Mouse (Mus musculus): Measurements from ENCODE around the gene Pgghg. TPM values are rescaled to one million over a fixed set of nuclear protein-coding genes. Genes with fewer than 3 reads are reported as not detected.
A peak's percentile ranks its signal among the peaks of the same experiment; 100 is the strongest.
"Not testable (repeated sequence)": the region's sequence is repeated elsewhere in the genome, so short reads cannot be mapped to it uniquely, and the experiment has no call there.

Pgghg gene
- total RNA-seq, 2 experiments from 2014 or later = 3.3 to 5.8 TPM

DNA sequence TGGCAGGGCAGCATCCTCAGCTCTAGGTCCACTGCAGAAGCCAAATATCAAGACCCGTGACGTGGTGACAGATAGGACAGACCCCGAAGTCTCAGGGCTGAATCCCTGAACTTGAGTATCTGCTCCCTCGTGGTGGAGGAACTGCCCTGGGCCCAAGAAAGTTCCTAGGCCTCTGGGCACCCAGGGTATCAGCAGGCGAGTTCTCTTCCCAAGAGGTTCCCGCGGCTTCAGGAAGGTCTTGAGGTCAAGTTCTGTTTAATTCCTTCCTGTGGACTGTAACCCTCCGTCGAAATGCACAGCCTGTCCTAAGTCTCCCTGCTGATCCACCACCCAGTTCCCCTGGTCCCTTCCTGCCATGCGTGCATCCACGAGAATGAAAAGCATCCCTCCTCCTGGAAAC, 11.9 kb downstream of the Pgghg start:
- intact Hi-C loops (cut with DNase I) = no loop called here
- DNase-seq (ENCODE audit: low spot score in 2 of 2) = no peak

DNA sequence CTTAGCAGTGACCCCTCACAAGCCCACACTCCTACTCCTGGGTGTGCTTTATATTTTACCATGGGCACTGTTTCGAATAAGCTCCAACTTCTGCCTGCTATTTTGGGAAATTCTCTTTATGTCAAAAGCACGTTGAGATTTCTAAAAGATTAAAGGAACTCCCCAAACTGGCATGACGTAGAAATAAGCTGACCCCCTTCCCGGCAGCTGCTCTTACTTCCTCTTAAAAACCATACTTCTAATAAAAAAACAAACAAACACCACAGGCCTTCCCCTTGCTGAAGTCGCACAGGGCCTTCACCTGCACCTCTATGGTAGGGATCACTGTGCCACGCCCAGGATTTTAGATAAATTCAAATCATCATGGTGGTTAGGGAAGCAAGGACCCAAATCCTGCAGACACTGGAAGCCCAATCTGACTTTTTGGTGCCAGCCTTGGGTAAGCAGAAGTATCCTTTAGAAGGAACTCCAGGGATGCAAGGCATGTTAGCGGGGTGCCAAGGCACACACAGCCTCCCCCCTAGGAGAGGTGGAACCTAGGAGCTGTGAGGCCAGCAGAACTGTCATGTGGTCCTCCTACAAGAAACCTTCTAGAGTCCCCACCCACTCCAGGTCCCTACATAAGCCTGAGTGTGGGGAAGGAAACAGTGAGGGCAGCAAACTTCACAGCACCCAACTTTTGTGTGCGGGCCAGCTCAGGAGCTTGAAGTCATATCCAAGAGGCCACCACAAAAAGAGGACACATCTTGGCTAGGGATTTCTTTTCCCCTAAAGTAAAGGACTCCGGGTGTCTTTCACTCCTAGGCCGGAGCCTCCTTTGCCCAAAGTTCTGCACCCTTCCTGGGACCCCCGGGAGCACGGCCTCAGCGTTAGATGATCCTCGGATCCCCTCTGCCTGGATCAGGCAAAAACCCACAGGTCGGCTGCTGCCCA, 12.9 kb downstream of the Pgghg start:
- intact Hi-C loops (cut with DNase I) = no loop called here

DNA sequence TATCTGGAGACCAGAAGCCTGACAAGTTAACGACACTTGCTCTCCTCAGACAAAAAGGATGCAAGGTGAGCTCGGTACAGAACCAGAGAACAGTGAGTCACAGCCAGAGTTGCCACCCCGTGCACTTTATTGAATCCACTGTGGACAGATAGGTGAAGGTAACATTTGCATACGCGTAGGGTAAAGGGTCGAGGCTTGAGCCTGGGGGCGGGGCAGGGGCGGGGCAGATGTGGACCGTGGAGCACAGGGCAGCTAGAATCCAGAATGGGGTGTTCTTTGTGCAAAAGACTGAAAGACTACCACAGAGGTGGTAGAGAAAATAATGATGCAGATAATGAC, 13.5 kb downstream of the Pgghg start:
- no peak for DNase-seq (ENCODE audit: low spot score in 2 of 2)
- intact Hi-C loops (cut with DNase I) = no loop called here

More for the DNA sequence above, 12.9 kb downstream of the Pgghg start:
- no peak for DNase-seq (ENCODE audit: low spot score in 2 of 2)

DNA sequence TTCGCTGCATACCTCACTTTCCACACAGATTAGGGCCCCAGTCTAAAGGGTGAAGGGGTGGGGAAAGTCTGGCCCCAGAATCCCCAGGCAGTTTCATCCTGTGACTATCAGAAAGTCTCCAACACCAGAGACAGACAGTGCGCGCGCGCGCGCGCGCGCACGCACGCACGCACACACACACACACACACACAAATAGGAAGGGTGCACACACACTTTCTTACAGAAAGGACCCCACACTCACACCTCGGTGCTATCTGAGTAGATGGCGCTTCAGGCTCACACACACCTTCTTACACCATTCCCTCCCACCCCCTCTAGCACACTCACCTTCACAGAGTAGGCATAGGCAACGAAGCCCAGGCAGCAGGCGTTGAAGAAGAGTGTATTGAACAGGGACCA, 14.2 kb downstream of the Pgghg start:
- no peak for DNase-seq (ENCODE audit: low spot score in 2 of 2)
- intact Hi-C loops (cut with DNase I) = no loop called here

DNA sequence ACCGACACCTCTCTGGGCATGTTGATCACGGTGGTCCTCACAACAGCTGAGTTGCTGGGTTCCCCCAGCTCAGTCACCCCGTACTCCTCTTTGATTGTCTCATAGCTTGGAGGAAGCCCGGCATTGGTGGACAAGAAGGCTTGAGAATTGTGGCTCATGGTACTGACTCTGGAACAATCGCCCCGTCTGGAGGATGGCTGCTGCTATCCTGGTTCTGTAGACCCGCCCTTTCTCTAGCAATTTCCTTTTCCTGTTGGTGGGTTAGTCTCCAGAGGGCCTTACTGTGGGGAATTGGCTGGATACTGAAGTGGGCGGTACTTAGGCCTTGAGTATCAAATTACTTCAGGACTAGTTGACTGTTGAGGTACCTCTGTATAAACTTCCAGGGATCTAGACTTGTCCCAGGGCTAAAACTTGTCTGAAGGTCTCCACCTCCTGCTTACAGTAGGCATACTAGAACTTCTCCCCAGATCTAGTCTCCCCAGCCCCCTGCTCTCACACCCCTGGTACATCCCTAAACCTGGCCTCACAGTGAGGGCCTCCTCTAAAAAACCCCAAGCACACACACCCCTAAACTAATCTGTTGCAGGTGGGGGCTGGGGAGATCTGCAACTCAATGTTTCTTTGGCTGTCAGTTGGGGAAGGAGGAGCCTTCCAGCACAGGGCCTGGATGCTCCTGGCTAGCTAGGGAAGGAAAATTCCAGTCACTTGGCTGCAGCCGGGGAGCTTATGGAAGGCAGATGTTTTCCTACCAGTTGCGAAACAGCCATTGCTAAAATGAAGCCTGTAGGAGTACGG, 14.8 kb downstream of the Pgghg start, which contains the start of the genes Gm45717 and Ifitm2:
Gene Gm45717, minus strand, starts transcription at position 180 of the 798 bp plus-strand sequence.
Gene Ifitm2, minus strand, starts transcription at position 230 of the 798 bp plus-strand sequence.
- intact Hi-C loops (cut with DNase I) = no loop called here
- DNase-seq (ENCODE audit: low spot score in 2 of 2) = peak; percentile 50 to 57

DNA sequence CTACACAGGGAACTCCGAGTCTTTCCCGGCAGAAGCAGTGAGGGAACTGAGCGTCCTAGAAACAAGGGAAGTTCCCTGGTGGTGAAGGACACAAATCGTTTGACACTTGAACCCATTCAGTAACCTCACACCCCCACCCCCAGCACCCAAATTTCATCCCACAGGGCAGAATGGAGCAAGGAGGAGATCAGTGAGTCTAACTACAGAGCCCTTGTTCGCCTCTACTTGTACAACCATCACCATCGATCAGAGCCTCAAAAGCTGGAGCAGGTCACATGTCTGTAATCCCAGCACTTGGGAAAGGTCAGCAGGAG, 15.3 kb downstream of the Pgghg start:
- intact Hi-C loops (cut with DNase I) = no loop called here

DNA sequence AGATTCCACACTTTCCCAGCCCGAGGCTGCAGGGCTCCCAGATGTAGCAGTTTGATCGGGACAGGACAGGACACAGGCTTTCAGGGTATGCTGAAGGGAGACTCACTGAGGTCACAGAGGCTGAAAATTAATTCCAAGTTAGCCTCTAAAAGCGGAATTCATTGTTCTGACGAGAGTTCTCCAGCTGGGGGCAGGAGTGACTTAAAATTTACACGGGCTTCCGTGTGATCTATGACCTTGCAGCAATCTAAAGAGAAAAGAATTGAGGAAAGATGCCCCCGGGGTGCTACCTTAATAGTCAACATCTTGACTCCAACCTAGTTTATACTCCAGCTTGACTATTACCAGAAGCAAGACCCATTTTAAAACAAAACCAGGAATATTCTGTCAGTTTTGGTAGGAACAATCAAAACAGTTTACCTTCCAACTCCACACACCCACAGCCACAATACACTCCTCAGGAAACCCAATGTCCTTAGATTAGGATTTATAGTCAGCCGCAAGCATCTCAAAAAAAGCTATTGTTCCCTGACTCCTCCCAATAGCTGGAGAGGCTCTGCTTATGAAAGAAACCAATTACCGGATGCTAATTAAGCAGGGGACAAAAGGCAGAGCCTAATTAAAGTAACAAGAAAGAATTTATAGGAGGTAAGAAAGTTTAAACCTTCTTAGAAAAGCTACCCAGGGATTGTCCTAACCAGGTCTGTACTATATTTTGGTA, 18.1 kb downstream of the Pgghg start:
- intact Hi-C loops (cut with DNase I) = loop anchor here (1.0 kb wide), 1 partner anchor 89 kb away; no protein-coding TSS in a partner anchor

More for the DNA sequence above, 15.3 kb downstream of the Pgghg start:
- DNase-seq (ENCODE audit: low spot score in 2 of 2) = no peak

DNA sequence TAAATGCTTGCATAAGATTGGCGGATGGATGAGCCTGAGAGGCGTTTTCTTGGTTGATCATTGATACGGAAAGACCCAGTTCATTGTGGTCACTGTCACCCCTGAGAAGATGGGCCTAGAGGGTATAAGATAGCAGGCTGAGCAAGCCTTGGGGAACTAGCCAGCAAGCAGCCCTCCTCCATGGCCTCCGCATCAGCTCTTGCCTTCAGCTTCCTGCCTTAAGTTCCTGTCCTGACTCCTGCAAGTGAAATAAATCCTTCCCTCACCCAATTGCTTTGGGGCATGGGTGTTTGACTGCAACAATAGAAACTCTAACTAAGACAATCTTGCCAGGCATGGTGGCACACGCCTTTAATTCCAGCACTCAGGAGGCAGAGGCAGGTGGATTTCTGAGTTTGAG, 18.8 kb downstream of the Pgghg start:
- intact Hi-C loops (cut with DNase I) = loop anchor here (5.0 kb wide), 1 partner anchor 47 kb away; no protein-coding TSS in a partner anchor
- no peak for DNase-seq (ENCODE audit: low spot score in 2 of 2)

More for the DNA sequence above, 18.1 kb downstream of the Pgghg start:
- no peak for DNase-seq (ENCODE audit: low spot score in 2 of 2)

DNA sequence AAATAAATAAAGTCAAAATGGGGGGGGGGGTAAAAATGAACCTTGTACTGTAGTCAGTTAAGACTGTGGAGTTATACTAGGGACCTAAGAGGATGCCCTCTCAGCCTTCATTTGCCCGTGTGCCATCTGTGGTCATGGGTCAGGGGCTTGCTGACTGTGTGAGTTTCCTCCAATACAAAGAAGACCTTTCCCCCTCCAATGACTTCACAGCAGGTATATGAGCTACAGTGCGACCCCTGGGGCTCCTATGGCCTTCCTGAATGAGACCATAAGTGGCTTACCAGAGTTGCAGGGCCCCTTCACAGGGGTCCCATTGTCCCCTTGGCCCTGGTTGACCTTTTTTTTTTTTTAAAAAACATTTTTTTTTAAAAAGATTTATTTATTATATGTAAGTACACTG, 20.2 kb downstream of the Pgghg start:
- DNase-seq (ENCODE audit: low spot score in 2 of 2) = no peak
- intact Hi-C loops (cut with DNase I) = loop anchor here (5.0 kb wide), 1 partner anchor 46 kb away; no protein-coding TSS in a partner anchor

DNA sequence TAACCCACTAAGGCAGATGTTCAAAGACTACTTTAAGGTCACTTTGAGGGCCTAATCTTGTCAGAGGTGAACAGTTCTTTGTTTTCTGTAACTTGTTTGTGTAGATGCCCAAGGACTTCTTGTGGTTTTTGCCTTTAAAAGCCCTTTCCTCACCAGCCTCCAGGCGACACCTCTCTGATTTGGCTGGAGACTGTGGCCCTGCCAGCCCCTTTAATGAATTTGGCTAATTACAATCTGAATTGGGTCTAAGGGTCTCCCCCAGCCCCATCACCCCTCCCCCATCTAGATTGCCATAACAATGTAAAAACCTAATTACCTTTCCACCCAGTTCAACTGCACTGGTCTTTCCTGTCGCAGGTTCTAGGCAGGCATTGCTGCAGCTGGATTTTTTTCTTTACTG, 21.5 kb downstream of the Pgghg start:
- no peak for DNase-seq (ENCODE audit: low spot score in 2 of 2)
- intact Hi-C loops (cut with DNase I) = loop anchor here (5.0 kb wide), 1 partner anchor 45 kb away; no protein-coding TSS in a partner anchor

DNA sequence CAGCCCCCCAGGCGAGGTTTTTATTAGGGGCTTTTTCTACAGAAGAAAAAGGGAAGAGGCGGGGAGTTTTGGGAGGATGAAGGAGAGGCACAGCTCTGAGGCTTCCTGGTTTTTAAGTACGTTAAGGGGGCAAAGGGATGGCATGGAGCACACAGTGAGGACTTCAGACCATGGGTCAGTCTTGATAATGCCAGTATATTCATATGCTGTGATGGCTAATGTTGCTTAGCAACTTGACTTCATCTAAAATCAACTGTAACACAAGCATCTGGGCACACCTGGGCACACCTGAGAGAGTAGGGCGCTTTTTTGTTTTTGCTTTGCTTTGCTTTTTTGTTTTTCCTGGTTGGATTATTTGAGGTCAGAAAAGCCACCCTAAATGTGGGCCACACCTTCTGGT, 25.7 kb downstream of the Pgghg start, which contains the start of gene Ifitm1:
Gene Ifitm1, plus strand, starts transcription at position 301 of the 400 bp plus-strand sequence.
- intact Hi-C loops (cut with DNase I) = no loop called here
- DNase-seq (ENCODE audit: low spot score in 2 of 2) = no peak

DNA sequence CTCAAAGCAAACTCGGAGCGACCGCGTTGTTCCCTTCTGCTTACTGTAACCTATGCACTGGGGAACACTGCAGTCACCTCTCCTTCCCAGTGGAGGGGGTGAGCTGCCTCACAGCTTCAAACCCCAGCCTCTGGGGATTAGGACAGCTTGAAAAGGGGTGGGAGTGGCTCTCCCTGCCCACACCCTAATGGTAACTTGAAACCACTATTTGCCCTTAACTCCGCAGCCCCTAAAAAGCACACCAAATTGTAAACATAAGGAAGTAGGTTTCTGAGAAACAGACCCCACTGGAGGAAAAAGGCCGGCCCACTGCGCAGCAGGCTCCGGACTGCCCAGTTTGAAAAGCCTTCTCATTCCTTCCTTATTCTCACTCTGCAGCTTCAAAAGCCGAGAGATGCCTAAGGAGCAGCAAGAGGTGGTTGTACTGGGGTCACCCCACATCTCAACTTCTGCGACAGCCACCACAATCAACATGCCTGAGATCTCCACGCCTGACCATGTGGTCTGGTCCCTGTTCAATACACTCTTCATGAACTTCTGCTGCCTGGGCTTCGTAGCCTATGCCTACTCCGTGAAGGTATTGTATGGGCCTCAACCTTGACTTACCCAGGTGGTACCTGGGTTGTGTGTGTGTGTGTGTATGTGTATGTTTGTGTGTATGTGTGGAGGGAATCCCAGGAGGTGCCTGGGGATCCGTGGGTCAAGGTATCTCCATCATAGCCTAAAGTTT, 26.8 kb downstream of the Pgghg start:
- intact Hi-C loops (cut with DNase I) = no loop called here
- DNase-seq (ENCODE audit: low spot score in 2 of 2) = no peak

DNA sequence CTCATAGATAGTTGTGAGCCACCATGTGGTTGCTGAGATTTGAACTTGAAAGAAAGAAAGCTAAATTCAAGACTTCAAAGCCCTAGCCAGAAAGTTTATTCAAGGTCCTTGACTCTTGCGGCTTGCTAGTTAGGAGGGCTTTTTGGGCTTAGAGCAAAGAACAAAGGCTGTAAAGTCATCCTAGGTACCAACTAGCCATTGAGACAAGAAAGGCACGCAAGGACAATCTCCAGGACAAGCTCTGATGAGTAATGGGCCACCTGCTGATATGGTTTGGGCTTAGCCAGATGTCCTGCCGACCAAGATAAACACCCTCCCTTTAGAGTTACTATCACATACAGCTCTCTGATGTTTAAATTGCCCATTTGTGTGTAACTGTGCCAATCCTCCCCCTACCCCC, 27.5 kb downstream of the Pgghg start:
- intact Hi-C loops (cut with DNase I); DNase-seq (ENCODE audit: low spot score in 2 of 2): not testable (repeated sequence)

DNA sequence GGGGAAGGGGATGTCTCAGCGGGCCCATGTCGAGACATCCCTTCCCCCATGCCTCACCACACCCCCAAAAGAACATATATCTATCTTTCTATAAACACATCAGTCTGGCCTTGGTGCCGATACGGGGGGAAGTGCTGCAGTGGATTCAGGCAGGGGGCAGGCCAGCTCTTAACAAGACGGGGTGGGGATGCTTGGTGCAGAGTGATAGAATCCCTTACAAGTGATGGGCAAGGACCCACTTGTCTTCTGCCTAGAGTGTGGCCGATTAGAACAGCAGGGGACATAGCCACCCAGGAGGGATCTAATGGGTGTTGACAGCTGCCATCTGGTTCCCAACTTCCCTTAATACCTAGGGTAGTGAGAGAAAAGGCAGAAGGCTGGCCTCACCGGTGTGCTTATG, 29.7 kb downstream of the Pgghg start:
- intact Hi-C loops (cut with DNase I) = no loop called here
- DNase-seq (ENCODE audit: low spot score in 2 of 2) = no peak

DNA sequence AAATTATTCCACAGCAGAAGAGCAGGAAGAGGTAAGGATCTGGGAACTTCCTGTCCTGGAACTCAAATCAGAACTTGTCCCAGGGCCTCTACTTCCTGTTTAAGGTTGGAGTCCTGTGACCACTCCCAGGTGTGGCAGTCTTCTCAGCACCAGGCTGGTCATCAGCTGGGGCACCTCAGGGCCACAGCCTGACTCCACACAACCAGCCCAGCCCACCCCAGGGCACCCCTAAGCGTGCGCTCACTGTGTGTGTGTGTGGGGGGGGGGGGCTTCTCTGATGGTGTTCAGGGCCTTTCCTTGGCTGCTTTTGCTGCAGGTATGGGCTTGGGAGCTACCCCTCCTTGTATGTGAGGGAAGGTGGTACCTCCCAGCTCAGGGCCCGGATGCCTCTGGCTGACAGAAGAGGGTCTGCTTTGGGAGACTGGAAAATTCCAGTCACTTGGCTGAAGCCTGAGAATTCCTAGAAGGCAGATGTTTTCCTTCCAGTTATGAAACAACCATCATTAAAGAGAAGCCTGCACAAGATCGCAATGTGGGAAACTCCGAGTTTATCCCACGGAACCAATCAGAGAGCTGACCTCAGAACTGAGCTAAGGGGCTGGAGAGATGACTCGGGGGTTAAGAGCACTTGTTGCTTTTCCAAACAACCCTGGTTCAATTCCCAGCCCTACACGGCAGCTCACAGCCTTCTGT, 30.4 kb downstream of the Pgghg start:
- no peak for DNase-seq (ENCODE audit: low spot score in 2 of 2)
- intact Hi-C loops (cut with DNase I) = no loop called here

DNA sequence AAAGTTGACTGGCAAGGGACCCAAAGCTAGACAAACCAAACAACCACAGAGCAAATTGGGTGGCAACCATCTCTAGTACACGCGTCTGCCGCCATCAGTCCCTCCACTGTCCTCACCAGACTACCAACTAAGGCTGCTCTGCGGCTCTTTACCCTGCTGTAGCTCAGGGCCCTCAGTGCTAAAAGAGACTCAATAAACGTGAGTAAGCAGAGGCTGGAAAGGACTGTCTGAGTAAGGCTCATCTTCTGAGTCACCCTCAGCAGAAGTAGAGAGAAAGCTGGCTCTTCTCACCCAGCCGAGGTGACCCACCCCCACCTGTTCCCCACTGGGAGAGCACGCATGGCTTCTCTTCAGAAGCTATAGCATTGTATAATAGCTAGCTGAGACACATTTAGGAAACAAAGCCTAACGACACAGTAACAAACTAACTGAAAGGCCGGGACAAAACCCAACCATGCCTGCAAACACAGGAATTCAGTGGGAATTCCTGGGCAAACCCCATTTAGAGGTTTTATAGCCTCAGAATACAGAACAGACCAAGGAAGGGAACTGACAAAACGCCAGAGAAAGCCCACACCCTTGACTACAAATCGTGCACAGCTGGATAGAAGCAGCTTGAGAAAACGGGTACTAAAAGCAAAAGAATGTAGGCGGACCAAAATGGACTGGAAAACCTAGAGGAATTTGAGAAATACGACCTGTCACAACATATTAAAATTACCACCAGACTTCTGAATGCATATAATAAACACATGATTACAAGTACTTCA, 32.4 kb downstream of the Pgghg start:
- DNase-seq (ENCODE audit: low spot score in 2 of 2) = no peak
- intact Hi-C loops (cut with DNase I) = no loop called here

DNA sequence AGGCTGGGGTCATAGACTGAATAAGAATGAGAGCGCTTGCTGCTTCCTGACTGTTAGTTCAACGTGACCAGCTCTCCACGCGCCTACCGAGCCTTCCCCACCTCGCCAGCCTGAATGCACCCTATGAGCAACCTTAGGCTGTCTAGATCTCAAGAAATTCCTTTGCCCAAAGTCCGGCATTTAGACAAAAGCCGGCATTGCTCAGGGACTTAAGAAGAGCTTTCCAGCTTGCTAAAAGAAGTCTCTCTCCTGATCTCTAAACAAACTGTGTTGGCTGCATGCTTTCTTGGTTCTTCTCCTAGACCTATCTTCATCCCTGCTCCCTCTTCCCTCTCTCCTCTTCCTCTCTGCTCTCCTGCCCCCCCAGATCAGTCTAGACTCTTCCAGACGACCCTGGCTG, 33.7 kb downstream of the Pgghg start:
- intact Hi-C loops (cut with DNase I) = no loop called here
- no peak for DNase-seq (ENCODE audit: low spot score in 2 of 2)

DNA sequence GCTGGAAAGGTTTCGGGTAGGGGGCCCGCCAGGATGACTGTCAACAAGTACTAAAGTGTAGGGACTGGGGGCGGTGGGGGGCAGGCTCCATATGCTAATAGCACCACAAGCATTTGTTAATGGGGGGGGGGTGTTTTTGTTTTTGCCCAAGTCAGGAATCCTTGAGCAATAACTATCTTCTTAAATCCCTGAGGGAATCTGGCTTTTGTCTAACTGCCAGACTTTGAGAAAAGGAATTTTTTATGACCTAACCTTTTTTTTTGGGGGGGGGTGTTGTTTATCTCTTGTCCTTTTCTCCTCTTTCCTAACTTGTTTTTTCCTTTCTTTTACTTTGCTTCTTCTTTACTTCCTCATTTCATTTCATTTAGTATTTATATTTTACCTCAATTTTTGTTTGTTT, 34.3 kb downstream of the Pgghg start:
- intact Hi-C loops (cut with DNase I) = no loop called here
- DNase-seq (ENCODE audit: low spot score in 2 of 2) = no peak
